Mouse (Mus musculus) brain, embryonic 14.5 days (tissue): Measurements from ENCODE around the gene Prkg1.

Experiments
- CTCF ChIP-seq: fragments of 200-500 bp; IDR thresholded peaks from 2 replicates; pipeline ENCODE4 v1.5.1; 2012; ENCODE audit warnings: inconsistent platforms, mild to moderate bottlenecking, moderate library complexity, borderline replicate concordance; ENCODE audit not compliant: insufficient read depth, insufficient read length; ENCODE audit errors: extremely low read depth
- POLR2A ChIP-seq: fragments of 200-500 bp; IDR thresholded peaks from 2 replicates; pipeline ENCODE4 v1.6.1; 2012; ENCODE audit warnings: mild to moderate bottlenecking, inconsistent platforms, borderline replicate concordance; ENCODE audit not compliant: poor library complexity, insufficient read depth, insufficient read length, severe bottlenecking; ENCODE audit errors: extremely low read depth

- TF ChIP-seq CTCF (peak; percentile 42; the same call in 1 of the 2 replicates), POLR2A (no peak)
These were observed 86.5 kb downstream of the Prkg1 start for GRCm38 (mm10) chr19:31678324-31678723.
